Mouse (Mus musculus) CD4-positive helper T cell, adult 2 months (primary cell): ENCODE measurements around the gene Cd6.

Source experiments
- DNase-seq: peaks from one replicate; pipeline ENCODE4 v3.0.0-alpha.2; 2012; ENCODE audit warnings: low read depth, missing footprints, low spot score

The Cd6 gene

GRCm38 (mm10) chr19:10803751-10804150 lies 26.1 kb downstream of the Cd6 start:
- no peak for DNase-seq

GRCm38 (mm10) chr19:10801906-10802305 lies 28.0 kb downstream of the Cd6 start:
- DNase-seq: no peak

GRCm38 (mm10) chr19:10801070-10801469 lies 28.8 kb downstream of the Cd6 start:
- DNase-seq: peak; percentile 59

GRCm38 (mm10) chr19:10799155-10799554 lies 30.7 kb downstream of the Cd6 start:
- no peak for DNase-seq

- DNase-seq: no peak
These were observed 31.3 kb downstream of the Cd6 start for GRCm38 (mm10) chr19:10798576-10798975.

GRCm38 (mm10) chr19:10794916-10795315 lies 34.9 kb downstream of the Cd6 start:
- no peak for DNase-seq

- no peak for DNase-seq
These were observed 36.8 kb downstream of the Cd6 start for GRCm38 (mm10) chr19:10793044-10793443.

- no peak for DNase-seq
These were observed 39.5 kb downstream of the Cd6 start for GRCm38 (mm10) chr19:10790323-10790722.

GRCm38 (mm10) chr19:10788242-10788641 lies 41.6 kb downstream of the Cd6 start:
- DNase-seq: peak; percentile 84

- peak; percentile 84 for DNase-seq
These were observed 42.5 kb downstream of the Cd6 start for GRCm38 (mm10) chr19:10787406-10787805.

- no peak for DNase-seq
These were observed 43.1 kb downstream of the Cd6 start for GRCm38 (mm10) chr19:10786753-10787152.

- DNase-seq: no peak
These were observed 44.9 kb downstream of the Cd6 start for GRCm38 (mm10) chr19:10784796-10785459.

- DNase-seq: peak; percentile 59
These were observed 45.8 kb downstream of the Cd6 start for GRCm38 (mm10) chr19:10784061-10784460.

- DNase-seq: peak; percentile 67
These were observed 46.7 kb downstream of the Cd6 start for GRCm38 (mm10) chr19:10783168-10783567.

GRCm38 (mm10) chr19:10781641-10782040 lies 48.2 kb downstream of the Cd6 start:
- DNase-seq: peak; percentile 46

- DNase-seq: peak; percentile 66
These were observed 53.0 kb downstream of the Cd6 start for GRCm38 (mm10) chr19:10776906-10777305.

GRCm38 (mm10) chr19:10774141-10774540 lies 55.7 kb downstream of the Cd6 start:
- DNase-seq: peak; percentile 50

- DNase-seq: no peak
These were observed 56.5 kb downstream of the Cd6 start for GRCm38 (mm10) chr19:10773384-10773783.

GRCm38 (mm10) chr19:10772866-10773265 lies 57.0 kb downstream of the Cd6 start:
- DNase-seq: no peak

GRCm38 (mm10) chr19:10771995-10772394 lies 57.9 kb downstream of the Cd6 start:
- peak; percentile 52 for DNase-seq

GRCm38 (mm10) chr19:10769429-10770195 lies 60.2 kb downstream of the Cd6 start:
- DNase-seq: no peak

- DNase-seq: no peak
These were observed 61.0 kb downstream of the Cd6 start for GRCm38 (mm10) chr19:10768694-10769428.
